Mouse (Mus musculus) myocyte (in vitro differentiated cells): ENCODE measurements at regions not wholly inside any gene's neighbourhood (a gene's known extent, or its start where the extent isn't known, plus 50 kb on each side); places are given as distances from the start of the nearest gene placed in this dataset.

ENCODE experiments used
- H3K27me3 ChIP-seq: one replicate; pipeline ENCODE4 v1.6.1; 2011; ENCODE audit not compliant: control insufficient read depth, insufficient read depth, insufficient read length
- H3K36me3 ChIP-seq: one replicate; pipeline ENCODE4 v1.6.1; 2011; ENCODE audit not compliant: control insufficient read depth, insufficient read depth
- H3K4me2 ChIP-seq: one replicate; pipeline ENCODE4 v1.6.1; 2011; ENCODE audit warnings: low read depth, control low read depth
- H3K4me3 ChIP-seq: one replicate; pipeline ENCODE4 v1.5.1; 2011; ENCODE audit warnings: mild to moderate bottlenecking, control low read depth, moderate library complexity
- H3K79me2 ChIP-seq: one replicate; pipeline ENCODE4 v1.6.1; 2011; ENCODE audit not compliant: control insufficient read depth, insufficient read depth
- H3ac ChIP-seq: one replicate; pipeline ENCODE4 v1.6.1; 2011; ENCODE audit not compliant: control insufficient read depth, insufficient read length
- CEBPB ChIP-seq: IDR thresholded peaks from 2 replicates; pipeline ENCODE4 v1.6.1; 2011; ENCODE audit warnings: mild to moderate bottlenecking, moderate library complexity; ENCODE audit not compliant: poor library complexity, insufficient read depth, severe bottlenecking
- E2F4 ChIP-seq: IDR thresholded peaks from one replicate; pipeline ENCODE4 v1.6.1; 2011; ENCODE audit warnings: mild to moderate bottlenecking, control low read depth, moderate library complexity; ENCODE audit not compliant: insufficient read depth
- MAX ChIP-seq: IDR thresholded peaks from one replicate; pipeline ENCODE4 v1.6.1; 2011; ENCODE audit warnings: low read depth, mild to moderate bottlenecking, control low read depth
- MYOD1 ChIP-seq, 3 experiments: IDR thresholded peaks; one replicate each; pipeline ENCODE4 v1.6.1; 2011; ENCODE audit warnings: control low read depth in 2 of 3, low read depth in 2 of 3, mild to moderate bottlenecking in 2 of 3, moderate library complexity in 1 of 3; ENCODE audit not compliant: insufficient read length in 2 of 3, control insufficient read depth in 1 of 3
- MYOG ChIP-seq, 3 experiments: IDR thresholded peaks; one replicate each; pipeline ENCODE4 v1.6.1; 2011; ENCODE audit warnings: control low read depth in 2 of 3, low read depth in 2 of 3, mild to moderate bottlenecking in 2 of 3; ENCODE audit not compliant: insufficient read length in 2 of 3, control insufficient read depth in 1 of 3, insufficient read depth in 1 of 3
- POLR2A ChIP-seq: IDR thresholded peaks from one replicate; pipeline ENCODE4 v1.6.1; 2011; ENCODE audit warnings: low read depth, mild to moderate bottlenecking, control low read depth, moderate library complexity; ENCODE audit not compliant: insufficient read length
- POLR2AphosphoS2 ChIP-seq: IDR thresholded peaks from one replicate; pipeline ENCODE4 v1.6.1; 2011; ENCODE audit warnings: low read depth, control low read depth; ENCODE audit not compliant: insufficient read length
- REST ChIP-seq: IDR thresholded peaks from one replicate; pipeline ENCODE4 v1.6.1; 2011; ENCODE audit warnings: mild to moderate bottlenecking, control low read depth, moderate library complexity; ENCODE audit not compliant: insufficient read depth, insufficient read length
- SRF ChIP-seq: IDR thresholded peaks from one replicate; pipeline ENCODE4 v1.6.1; 2011; ENCODE audit warnings: low read depth; ENCODE audit not compliant: control insufficient read depth, insufficient read length
- TCF12 ChIP-seq: IDR thresholded peaks from one replicate; pipeline ENCODE4 v1.6.1; 2011; ENCODE audit warnings: mild to moderate bottlenecking, control low read depth; ENCODE audit not compliant: poor library complexity, insufficient read depth, severe bottlenecking
- TCF3 ChIP-seq: IDR thresholded peaks from one replicate; pipeline ENCODE4 v1.6.1; 2011; ENCODE audit warnings: low read depth, control low read depth; ENCODE audit not compliant: insufficient read length
- USF1 ChIP-seq: IDR thresholded peaks from one replicate; pipeline ENCODE4 v1.6.1; 2011; ENCODE audit warnings: low read depth, mild to moderate bottlenecking, control low read depth, moderate library complexity

- Histone ChIP-seq H3K4me2 (no peak overlapping the region), H3K4me3 (no peak overlapping the region), H3K36me3 (no peaks in the 10 kb centered on the region), H3ac (no peak overlapping the region), H3K79me2 (no peaks in the 10 kb centered on the region), H3K27me3 (no peaks in the 10 kb centered on the region)
- TF ChIP-seq SRF (no peak), POLR2A (no peak), REST (no peak), CEBPB (no peak), TCF12 (no peak), MYOG (IDR thresholded peaks at IDR 0.05; ENCODE audit: control insufficient read depth in 1 of 3, insufficient read depth in 1 of 3, insufficient read length in 2 of 3, low read depth in 2 of 3) (no peak), E2F4 (no peak), TCF3 (no peak), USF1 (no peak), POLR2AphosphoS2 (no peak), MYOD1 (IDR thresholded peaks at IDR 0.05; ENCODE audit: control insufficient read depth in 1 of 3, insufficient read length in 2 of 3, low read depth in 2 of 3) (no peak), MAX (no peak)
Observed at GRCm38 (mm10) chr7:55581034-55581926, 186.7 kb upstream of the Siglech start.
